Mouse (Mus musculus): ENCODE measurements at regions not wholly inside any gene's neighbourhood (a gene's known extent, or its start where the extent isn't known, plus 50 kb on each side); places are given as distances from the start of the nearest gene placed in this dataset.

DNA sequence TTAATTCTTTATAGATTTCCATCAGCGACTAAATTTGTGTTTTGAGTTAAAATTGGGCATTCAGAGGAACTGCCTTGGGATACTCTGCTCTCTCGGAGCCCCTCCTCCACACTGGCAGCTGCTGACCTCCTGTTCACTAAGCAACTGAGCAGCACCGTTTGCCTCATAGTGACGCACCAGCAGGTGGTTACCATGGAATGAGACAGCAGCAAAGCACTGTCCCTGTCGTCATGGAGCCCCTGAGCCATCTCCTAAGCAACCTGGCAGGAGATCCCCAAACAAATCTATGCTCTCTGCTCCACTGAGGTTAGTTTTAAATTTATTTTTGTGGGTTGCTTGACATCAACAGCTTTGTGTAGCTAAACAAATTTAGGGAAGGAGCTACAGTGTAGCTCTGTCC, 451.0 kb downstream of the 1810013L24Rik start:
- TF ChIP-seq USF1 (IDR thresholded peaks at IDR 0.05; ENCODE audit: low read depth) (no peak), POLR2A (IDR thresholded peaks at IDR 0.05; ENCODE audit: insufficient read length, low read depth) (no peak), TCF12 (IDR thresholded peaks at IDR 0.05; ENCODE audit: insufficient read depth, poor library complexity, severe bottlenecking) (no peak), TCF3 (IDR thresholded peaks at IDR 0.05; ENCODE audit: insufficient read length, low read depth) (no peak), MYOG (IDR thresholded peaks at IDR 0.05; ENCODE audit: control insufficient read depth in 1 of 3, insufficient read depth in 1 of 3, insufficient read length in 2 of 3, low read depth in 2 of 3) (no peak), CEBPB (IDR thresholded peaks at IDR 0.05; ENCODE audit: insufficient read depth, poor library complexity, severe bottlenecking) (no peak), POLR2AphosphoS2 (IDR thresholded peaks at IDR 0.05; ENCODE audit: insufficient read length, low read depth) (no peak), REST (IDR thresholded peaks at IDR 0.05; ENCODE audit: insufficient read depth, insufficient read length) (no peak), MYOD1 (IDR thresholded peaks at IDR 0.05; ENCODE audit: control insufficient read depth in 1 of 3, insufficient read length in 2 of 3, low read depth in 2 of 3) (no peak), E2F4 (IDR thresholded peaks at IDR 0.05; ENCODE audit: insufficient read depth) (no peak), MAX (IDR thresholded peaks at IDR 0.05; ENCODE audit: low read depth) (no peak), SRF (IDR thresholded peaks at IDR 0.05; ENCODE audit: control insufficient read depth, insufficient read length, low read depth) (no peak)

All from myocyte (in vitro differentiated cells).